Mouse (Mus musculus): ENCODE measurements around the gene Ccdc57. TPM values are rescaled to one million over a fixed set of nuclear protein-coding genes. Genes with fewer than 3 reads are reported as not detected.
A peak's percentile ranks its signal among the peaks of the same experiment; 100 is the strongest.
"Not testable (repeated sequence)": the region's sequence is repeated elsewhere in the genome, so short reads cannot be mapped to it uniquely, and the experiment has no call there.

The Ccdc57 gene
- total RNA-seq, 1 experiment from 2014 or later: 9.2 TPM

DNA sequence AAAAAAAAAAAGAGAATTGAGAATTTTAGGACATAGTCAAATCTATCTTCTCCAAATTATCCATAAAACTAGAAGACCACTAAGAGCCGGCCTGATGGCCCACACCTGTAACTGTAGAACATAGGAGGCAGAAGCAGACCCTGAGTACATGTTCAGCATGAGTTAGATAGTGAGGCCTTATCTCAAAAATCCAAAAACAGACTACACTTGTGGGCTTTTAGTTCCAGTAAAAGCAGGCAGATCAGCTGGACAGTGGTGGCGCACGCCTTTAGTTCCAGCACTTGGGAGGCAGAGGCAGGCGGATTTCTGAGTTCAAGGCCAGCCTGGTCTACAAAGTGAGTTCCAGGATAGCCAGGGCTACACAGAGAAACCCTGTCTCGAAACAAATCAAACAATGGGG, 99.7 kb downstream of the Ccdc57 start:
- not testable (repeated sequence) for ATAC-seq (replicated peaks in 1 of 2; ENCODE audit: insufficient read depth in 1 of 2, low FRiP score in 2 of 2, low TSS enrichment in 1 of 2, low read depth in 1 of 2, poor library complexity in 2 of 2, severe bottlenecking in 2 of 2)

DNA sequence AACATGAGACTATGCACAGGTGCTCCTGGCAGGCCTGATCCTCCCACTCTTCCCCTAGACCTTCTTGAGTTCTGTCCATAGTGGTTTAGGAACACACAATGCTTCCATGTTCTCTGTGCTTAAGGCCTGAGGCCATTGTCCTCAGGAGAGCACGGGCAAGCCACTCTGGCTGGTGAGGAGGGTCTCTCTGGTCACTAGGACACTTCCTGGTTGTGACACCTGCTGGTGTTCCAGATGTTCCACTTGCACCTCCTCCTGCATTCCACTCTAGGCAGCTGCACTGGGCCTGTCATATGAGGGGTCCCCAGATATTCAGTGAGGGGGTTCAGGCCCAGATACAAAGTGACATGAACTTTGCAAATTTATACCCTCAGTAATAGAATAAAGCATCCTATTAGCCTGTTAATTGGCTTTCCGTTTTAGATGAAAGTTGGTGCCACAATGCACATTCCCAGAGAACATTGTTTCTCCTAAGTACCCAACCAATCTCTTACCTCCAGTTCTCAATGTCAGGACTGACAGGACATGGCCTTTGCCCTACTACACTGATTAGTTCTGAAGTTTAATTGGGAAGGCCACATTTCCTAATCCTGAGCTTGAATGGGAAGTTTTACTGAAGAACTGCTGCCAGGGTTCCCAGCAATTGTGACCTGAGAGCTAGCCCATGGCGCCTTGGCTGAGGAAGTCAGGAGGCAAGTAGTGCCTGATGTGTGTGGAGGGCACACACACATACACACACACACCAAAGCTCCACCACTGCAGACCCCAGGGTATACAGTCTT, 100.8 kb downstream of the Ccdc57 start:
- ATAC-seq (replicated peaks in 1 of 2; ENCODE audit: insufficient read depth in 1 of 2, low FRiP score in 2 of 2, low TSS enrichment in 1 of 2, low read depth in 1 of 2, poor library complexity in 2 of 2, severe bottlenecking in 2 of 2): no peak

- no peak for ATAC-seq (replicated peaks in 1 of 2; ENCODE audit: insufficient read depth in 1 of 2, low FRiP score in 2 of 2, low TSS enrichment in 1 of 2, low read depth in 1 of 2, poor library complexity in 2 of 2, severe bottlenecking in 2 of 2)
Observed at GRCm38 (mm10) chr11:120830686-120831085, 102.0 kb downstream of the Ccdc57 start.

- no peak for ATAC-seq (replicated peaks in 1 of 2; ENCODE audit: insufficient read depth in 1 of 2, low FRiP score in 2 of 2, low TSS enrichment in 1 of 2, low read depth in 1 of 2, poor library complexity in 2 of 2, severe bottlenecking in 2 of 2)
Observed at GRCm38 (mm10) chr11:120829757-120830532, 102.7 kb downstream of the Ccdc57 start.

GRCm38 (mm10) chr11:120828416-120828815, 104.3 kb downstream of the Ccdc57 start:
- ATAC-seq (replicated peaks in 1 of 2; ENCODE audit: insufficient read depth in 1 of 2, low FRiP score in 2 of 2, low TSS enrichment in 1 of 2, low read depth in 1 of 2, poor library complexity in 2 of 2, severe bottlenecking in 2 of 2): no peak

GRCm38 (mm10) chr11:120826016-120826953, 106.4 kb downstream of the Ccdc57 start:
- no peak for ATAC-seq (replicated peaks in 1 of 2; ENCODE audit: insufficient read depth in 1 of 2, low FRiP score in 2 of 2, low TSS enrichment in 1 of 2, low read depth in 1 of 2, poor library complexity in 2 of 2, severe bottlenecking in 2 of 2)

GRCm38 (mm10) chr11:120825289-120825863, 107.3 kb downstream of the Ccdc57 start:
- no peak for ATAC-seq (replicated peaks in 1 of 2; ENCODE audit: insufficient read depth in 1 of 2, low FRiP score in 2 of 2, low TSS enrichment in 1 of 2, low read depth in 1 of 2, poor library complexity in 2 of 2, severe bottlenecking in 2 of 2)

DNA sequence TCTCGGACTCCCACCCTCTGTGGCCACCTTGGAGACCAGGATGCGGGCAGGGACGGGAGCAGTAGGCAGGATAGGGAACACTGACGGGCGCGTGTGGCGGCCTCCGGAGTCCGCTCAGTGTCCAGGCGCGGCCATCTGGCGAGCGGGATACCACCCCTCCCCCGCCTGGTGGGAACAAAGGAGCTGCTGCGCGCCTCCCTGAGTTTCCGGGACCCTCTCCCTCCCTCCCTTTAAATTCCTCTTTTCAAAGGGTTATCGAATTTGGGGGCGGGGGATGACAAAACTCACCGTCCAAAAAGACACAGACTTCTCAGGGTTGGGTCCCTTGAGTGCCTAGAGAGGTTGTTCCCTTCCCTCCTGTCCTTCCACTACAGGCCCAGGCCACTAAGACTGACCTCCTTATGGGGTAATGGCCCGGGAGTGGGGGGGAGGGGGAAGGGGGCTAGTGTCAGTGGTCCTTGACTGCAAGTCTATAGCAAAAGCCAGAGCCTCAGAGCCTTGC, 107.8 kb downstream of the Ccdc57 start:
- ATAC-seq (replicated peaks in 1 of 2; ENCODE audit: insufficient read depth in 1 of 2, low FRiP score in 2 of 2, low TSS enrichment in 1 of 2, low read depth in 1 of 2, poor library complexity in 2 of 2, severe bottlenecking in 2 of 2): no peak

- peak; percentile 76 for ATAC-seq (replicated peaks in 1 of 2; ENCODE audit: insufficient read depth in 1 of 2, low FRiP score in 2 of 2, low TSS enrichment in 1 of 2, low read depth in 1 of 2, poor library complexity in 2 of 2, severe bottlenecking in 2 of 2)
Observed at GRCm38 (mm10) chr11:120823956-120824786, 108.5 kb downstream of the Ccdc57 start, which contains the start of gene Fasn. Fasn (minus strand) TSS chr11:120824547.

DNA sequence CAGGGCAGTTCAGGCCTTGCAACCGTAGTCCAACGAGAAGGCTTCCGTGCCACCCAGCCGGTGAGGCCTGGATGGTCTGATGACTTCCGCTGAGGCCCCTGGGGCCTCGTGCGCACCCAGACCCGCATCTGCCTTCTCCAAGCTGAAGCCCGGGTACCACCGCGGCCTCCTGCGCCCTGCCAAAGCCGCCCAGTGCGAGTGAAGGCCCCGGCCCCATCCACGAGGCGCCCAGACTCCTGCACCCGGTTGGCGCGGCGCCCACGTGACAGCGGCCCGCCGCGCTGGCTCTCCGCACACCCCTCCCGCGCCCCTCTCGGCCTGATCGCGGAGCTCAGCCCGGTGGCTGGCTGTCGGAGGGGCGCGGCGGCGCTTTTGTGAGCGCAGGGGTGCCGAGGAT, 109.1 kb downstream of the Ccdc57 start:
- peak in 1 of 2 experiments; percentile 5; a peak in 2 of 4 replicates for ATAC-seq (replicated peaks in 1 of 2; ENCODE audit: insufficient read depth in 1 of 2, low FRiP score in 2 of 2, low TSS enrichment in 1 of 2, low read depth in 1 of 2, poor library complexity in 2 of 2, severe bottlenecking in 2 of 2)

DNA sequence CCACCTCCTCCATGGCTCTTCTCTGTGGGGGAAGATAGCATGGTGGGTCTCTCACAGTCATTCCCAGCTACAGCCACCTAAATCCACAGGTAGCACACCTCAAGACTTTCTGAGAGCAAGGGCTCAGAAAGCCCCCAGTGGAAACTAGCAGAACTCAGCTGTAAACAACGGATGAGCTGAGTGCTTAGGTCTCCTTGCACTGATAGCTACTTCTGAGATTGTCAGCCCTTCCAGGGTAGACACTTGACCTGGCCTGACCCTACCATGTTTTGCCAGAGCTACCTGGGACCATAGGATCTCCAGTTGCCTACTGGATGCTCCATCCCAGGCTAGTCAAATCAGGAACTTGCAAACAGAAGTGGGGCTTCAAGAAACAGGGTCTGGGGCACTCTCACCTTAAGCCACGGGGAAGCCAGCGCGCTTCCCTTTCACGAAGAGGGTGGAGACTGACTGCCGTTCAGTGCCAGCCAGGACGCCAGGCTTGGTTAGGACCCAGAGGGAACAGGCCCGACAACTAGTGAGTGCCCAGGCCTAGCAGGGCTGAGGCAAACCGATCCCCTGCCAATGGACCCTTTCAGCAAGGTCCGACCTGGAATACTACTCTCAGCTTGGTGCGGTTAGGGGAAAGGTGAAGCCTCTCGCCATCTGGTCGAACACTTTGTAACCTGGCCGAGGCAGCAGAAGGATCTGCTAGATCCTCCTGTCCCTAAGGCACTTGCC, 109.7 kb downstream of the Ccdc57 start:
- peak in 1 of 2 experiments; percentile 24; a peak in 2 of 4 replicates for ATAC-seq (replicated peaks in 1 of 2; ENCODE audit: insufficient read depth in 1 of 2, low FRiP score in 2 of 2, low TSS enrichment in 1 of 2, low read depth in 1 of 2, poor library complexity in 2 of 2, severe bottlenecking in 2 of 2)

GRCm38 (mm10) chr11:120822321-120822720, 110.4 kb downstream of the Ccdc57 start:
- no peak for ATAC-seq (replicated peaks in 1 of 2; ENCODE audit: insufficient read depth in 1 of 2, low FRiP score in 2 of 2, low TSS enrichment in 1 of 2, low read depth in 1 of 2, poor library complexity in 2 of 2, severe bottlenecking in 2 of 2)

- no peak for ATAC-seq (replicated peaks in 1 of 2; ENCODE audit: insufficient read depth in 1 of 2, low FRiP score in 2 of 2, low TSS enrichment in 1 of 2, low read depth in 1 of 2, poor library complexity in 2 of 2, severe bottlenecking in 2 of 2)
Observed at GRCm38 (mm10) chr11:120821076-120821922, 111.4 kb downstream of the Ccdc57 start.

DNA sequence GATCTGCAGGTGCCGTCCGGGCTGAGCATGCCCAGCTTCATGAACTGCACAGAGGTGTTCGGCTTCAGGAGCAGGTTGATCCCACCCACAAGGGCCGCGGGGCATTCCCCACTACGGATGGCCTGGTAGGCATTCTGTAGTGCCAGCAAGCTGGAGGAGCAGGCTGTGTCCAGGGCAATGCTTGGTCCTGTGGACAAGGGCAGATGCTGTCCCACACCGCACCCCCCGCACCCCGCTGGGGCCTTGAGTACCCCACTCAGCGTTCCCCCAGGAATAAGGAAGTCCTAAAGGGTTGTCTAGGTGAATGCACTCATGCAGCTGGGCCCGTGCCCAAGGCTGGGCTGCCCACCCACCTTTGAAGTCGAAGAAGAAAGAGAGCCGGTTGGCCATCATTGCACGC, 112.1 kb downstream of the Ccdc57 start:
- no peak for ATAC-seq (replicated peaks in 1 of 2; ENCODE audit: insufficient read depth in 1 of 2, low FRiP score in 2 of 2, low TSS enrichment in 1 of 2, low read depth in 1 of 2, poor library complexity in 2 of 2, severe bottlenecking in 2 of 2)

DNA sequence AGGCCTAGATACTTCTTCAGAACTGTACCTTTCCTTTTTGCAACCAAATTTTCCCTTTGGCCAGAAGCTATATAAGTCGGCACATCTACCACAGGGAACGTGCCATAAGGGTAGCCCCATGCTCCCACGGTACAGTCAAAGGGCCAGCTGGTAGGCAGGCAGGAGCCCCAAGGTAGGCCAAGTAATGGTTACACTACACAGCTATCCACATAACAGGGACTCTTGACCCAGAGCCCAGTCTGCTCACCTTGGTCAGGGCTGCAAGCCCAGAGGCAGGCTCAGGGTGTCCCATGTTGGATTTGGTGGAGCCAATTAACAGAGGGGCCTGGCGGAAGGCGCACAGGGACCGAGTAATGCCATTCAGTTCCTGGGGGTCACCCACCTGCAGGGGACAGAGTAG, 113.1 kb downstream of the Ccdc57 start:
- ATAC-seq (replicated peaks in 1 of 2; ENCODE audit: insufficient read depth in 1 of 2, low FRiP score in 2 of 2, low TSS enrichment in 1 of 2, low read depth in 1 of 2, poor library complexity in 2 of 2, severe bottlenecking in 2 of 2): no peak
